Mouse (Mus musculus) kidney, adult 2 months (tissue): ENCODE measurements around the gene Atmin.

ENCODE experiments used
- CTCF ChIP-seq: fragments of 200-500 bp; conservative IDR thresholded peaks from 2 replicates; pipeline ENCODE4 v1.5.1; 2011; ENCODE audit warnings: low read depth, mild to moderate bottlenecking, control low read depth, low read length, moderate library complexity, mixed read lengths; ENCODE audit not compliant: insufficient read depth, insufficient read length
- POLR2A ChIP-seq: fragments of 200-500 bp; IDR thresholded peaks from one replicate; pipeline ENCODE4 v1.6.1; 2011; ENCODE audit warnings: low read depth, low read length, control low read depth

- TF ChIP-seq CTCF, result no peak
- no peak for TF ChIP-seq POLR2A
These were observed 11.2 kb downstream of the Atmin start for GRCm38 (mm10) chr8:116954415-116954814.
